Mouse (Mus musculus) liver, embryonic 16.5 days (tissue): Measurements from ENCODE around the gene Catsperd. TPM values are rescaled to one million over a fixed set of nuclear protein-coding genes. Genes with fewer than 3 reads are reported as not detected.

Experiments used
- ATAC-seq: fragments of 200-750 bp; cut with Nextera tagmentation; 2 replicates; pipeline ENCODE4 v1.8.0; 2017; ENCODE audit warnings: low read depth, mild to moderate bottlenecking, moderate number of reproducible peaks, moderate library complexity
- H3K27ac ChIP-seq: fragments of 300-500 bp; sonication (generic); 2 replicates; pipeline ENCODE4 v1.5.1; 2014; ENCODE audit warnings: mild to moderate bottlenecking, low read length
- H3K27me3 ChIP-seq: fragments of 300-500 bp; sonication (generic); 2 replicates; pipeline ENCODE4 v1.6.1; 2014; ENCODE audit warnings: low read depth, low read length, mixed read lengths; ENCODE audit not compliant: control insufficient read depth, insufficient read depth
- H3K36me3 ChIP-seq: fragments of 300-500 bp; sonication (generic); 2 replicates; pipeline ENCODE4 v1.6.1; 2014; ENCODE audit warnings: mild to moderate bottlenecking; ENCODE audit not compliant: control insufficient read depth, insufficient read depth
- H3K4me1 ChIP-seq: fragments of 300-500 bp; sonication (generic); 2 replicates; pipeline ENCODE4 v1.6.1; 2014; ENCODE audit warnings: low read depth, low read length, mixed read lengths; ENCODE audit not compliant: control insufficient read depth
- H3K4me2 ChIP-seq: fragments of 300-500 bp; sonication (generic); 2 replicates; pipeline ENCODE4 v1.6.1; 2014; ENCODE audit warnings: low read depth, low read length, mixed read lengths
- H3K4me3 ChIP-seq: fragments of 300-500 bp; sonication (generic); 2 replicates; pipeline ENCODE4 v1.5.1; 2014; ENCODE audit warnings: low read depth, mild to moderate bottlenecking, low read length
- H3K9ac ChIP-seq: fragments of 300-500 bp; sonication (generic); 2 replicates; pipeline ENCODE4 v1.6.1; 2014; ENCODE audit warnings: low read depth, low read length
- H3K9me3 ChIP-seq: fragments of 300-500 bp; sonication (generic); replicated peaks from 2 replicates; pipeline ENCODE4 v1.6.1; 2016; ENCODE audit warnings: low read length; ENCODE audit not compliant: control insufficient read depth
- WGBS: fragments of 180-500 bp; shearing (Covaris S2); extraction: QIAGEN DNeasy Blood & Tissue Kit; methylation state at CpG from one replicate; pipeline ENCODE4 v1.1.7; 2014; ENCODE audit not compliant: insufficient replicate concordance; 5-methylcytosine and 5-hydroxymethylcytosine counted together
- polyA plus RNA-seq: library from polyadenylated mRNA; unstranded; fragments of >200 nt; fragmentation: Nextera tagmentation; extraction: Ambion mirVana; gene quantifications from 2 replicates; pipeline ENCODE4 v1.2.1, GENCODE M21; 2015

Gene Catsperd
- polyA plus RNA-seq = 0.21 and 0.33 TPM in 2 replicates

- WGBS = 11% methylated on average over 26 of the region's 26 CpGs
- peak within 1 kb of the TSS; percentile 81 for H3K4me3 ChIP-seq
- H3K27me3 ChIP-seq = no peaks in the 10 kb centered on the region
- no peak for ATAC-seq
- H3K4me2 ChIP-seq = peak within 1 kb of the TSS; percentile 96
- peaks cover 25% of the 10 kb centered on the region for H3K4me1 ChIP-seq
- H3K9ac ChIP-seq = no peak within 1 kb of the TSS
- H3K36me3 ChIP-seq = peaks cover 2% of the 10 kb centered on the region; the same call in 1 of the 2 replicates
- no peaks in the 10 kb centered on the region for H3K9me3 ChIP-seq
- H3K27ac ChIP-seq = peak within 1 kb of the TSS; percentile 49
Measured at GRCm38 (mm10) chr17:56627530-56628277, at the start of gene Catsperd. Catsperd (plus strand) TSS chr17:56628143.

- WGBS = 36% methylated on average over 1 of the region's 1 CpGs
- no peak for ATAC-seq
- Histone ChIP-seq H3K9me3 (no peaks in the 10 kb centered on the region), H3K4me3 (peak overlapping the region; percentile 96), H3K4me1 (peaks cover 36% of the 10 kb centered on the region), H3K27ac (peak overlapping the region; percentile 97), H3K27me3 (no peaks in the 10 kb centered on the region), H3K9ac (peak overlapping the region; percentile 96), H3K4me2 (peak overlapping the region; percentile 86), H3K36me3 (peaks cover 43% of the 10 kb centered on the region)
Measured at GRCm38 (mm10) chr17:56583071-56583470, 44.9 kb upstream of the Catsperd start.

- peak overlapping the region; percentile 97 for H3K27ac ChIP-seq
- H3K9me3 ChIP-seq = no peaks in the 10 kb centered on the region
- peak overlapping the region; percentile 86 for H3K4me2 ChIP-seq
- H3K4me1 ChIP-seq = peaks cover 36% of the 10 kb centered on the region
- WGBS = under 1% methylated on average over 33 of the region's 33 CpGs
- ATAC-seq = no peak; the same call in 1 of the 2 replicates
- peak overlapping the region; percentile 96 for H3K4me3 ChIP-seq
- peak overlapping the region; percentile 96 for H3K9ac ChIP-seq
- no peaks in the 10 kb centered on the region for H3K27me3 ChIP-seq
- H3K36me3 ChIP-seq = peaks cover 43% of the 10 kb centered on the region
Measured at GRCm38 (mm10) chr17:56583611-56584256, 44.2 kb upstream of the Catsperd start.

GRCm38 (mm10) chr17:56584257-56585130, 43.4 kb upstream of the Catsperd start, which contains the start of the genes Safb2 and Safb:
Safb2 (minus strand) TSS chr17:56584585.
Safb (plus strand) TSS chr17:56584825.
- Histone ChIP-seq H3K4me1 (peaks cover 36% of the 10 kb centered on the region), H3K9ac (peak within 1 kb of the TSS; percentile 96), H3K4me2 (peak within 1 kb of the TSS; percentile 86), H3K27me3 (no peaks in the 10 kb centered on the region), H3K4me3 (peak within 1 kb of the TSS; percentile 96), H3K27ac (peak within 1 kb of the TSS; percentile 97), H3K9me3 (no peaks in the 10 kb centered on the region), H3K36me3 (peaks cover 40% of the 10 kb centered on the region)
- ATAC-seq = peak; percentile 92
- under 1% methylated on average over 93 of the region's 101 CpGs for WGBS

DNA sequence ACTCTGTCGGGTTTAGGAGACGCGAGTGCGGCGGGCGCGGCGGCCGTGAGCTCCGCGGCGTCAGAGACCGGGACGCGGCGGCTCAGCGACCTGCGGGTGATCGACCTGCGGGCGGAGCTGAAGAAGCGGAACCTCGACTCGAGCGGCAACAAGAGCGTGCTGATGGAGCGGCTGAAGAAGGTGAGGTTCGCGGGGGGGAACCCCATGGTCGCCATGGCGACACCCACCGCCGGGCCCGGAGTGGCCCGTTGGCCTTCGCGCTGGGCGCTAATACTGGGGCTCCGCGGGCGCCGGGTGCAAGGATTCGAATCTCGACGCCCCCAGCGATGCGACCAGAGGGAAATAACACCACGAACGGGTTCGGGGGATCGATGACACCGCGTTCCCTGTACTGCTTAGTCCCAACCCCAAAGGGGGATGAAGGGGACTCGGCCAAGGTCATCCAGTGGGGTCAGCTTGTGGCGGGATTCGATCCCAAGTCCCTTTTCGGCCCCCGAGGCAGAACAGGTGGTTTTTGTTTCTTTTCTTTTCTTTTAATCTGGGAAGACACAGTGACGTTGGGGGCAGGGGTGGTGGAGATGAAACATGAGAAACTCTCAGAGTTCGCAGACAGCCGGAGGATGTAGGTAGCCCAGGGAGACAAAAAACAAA, 42.6 kb upstream of the Catsperd start:
- Histone ChIP-seq H3K4me1 (peaks cover 36% of the 10 kb centered on the region), H3K9me3 (no peaks in the 10 kb centered on the region), H3K4me2 (peak overlapping the region; percentile 86), H3K27ac (peak overlapping the region; percentile 97), H3K27me3 (no peaks in the 10 kb centered on the region), H3K4me3 (peak overlapping the region; percentile 96), H3K9ac (peak overlapping the region; percentile 93), H3K36me3 (peaks cover 40% of the 10 kb centered on the region)
- ATAC-seq = peak; percentile 8; the same call in 1 of the 2 replicates
- WGBS = under 1% methylated on average over 61 of the region's 61 CpGs

GRCm38 (mm10) chr17:56587773-56588172, 40.2 kb upstream of the Catsperd start:
- no peak overlapping the region for H3K4me2 ChIP-seq
- H3K9ac ChIP-seq = no peak overlapping the region
- no peak overlapping the region for H3K27ac ChIP-seq
- no peaks in the 10 kb centered on the region for H3K9me3 ChIP-seq
- 90% methylated on average over 1 of the region's 1 CpGs for WGBS
- no peaks in the 10 kb centered on the region for H3K27me3 ChIP-seq
- H3K4me1 ChIP-seq = peaks cover 23% of the 10 kb centered on the region
- H3K36me3 ChIP-seq = peaks cover 41% of the 10 kb centered on the region
- no peak overlapping the region for H3K4me3 ChIP-seq
- ATAC-seq = no peak

- ATAC-seq = no peak
- 91% methylated on average over 4 of the region's 4 CpGs for WGBS
- H3K9me3 ChIP-seq = no peaks in the 10 kb centered on the region
- H3K9ac ChIP-seq = no peak overlapping the region
- peaks cover 51% of the 10 kb centered on the region for H3K36me3 ChIP-seq
- H3K4me3 ChIP-seq = no peak overlapping the region
- peaks cover 17% of the 10 kb centered on the region for H3K4me1 ChIP-seq
- H3K4me2 ChIP-seq = no peak overlapping the region
- H3K27ac ChIP-seq = no peak overlapping the region
- no peaks in the 10 kb centered on the region for H3K27me3 ChIP-seq
Measured at GRCm38 (mm10) chr17:56588921-56589320, 39.0 kb upstream of the Catsperd start.

DNA sequence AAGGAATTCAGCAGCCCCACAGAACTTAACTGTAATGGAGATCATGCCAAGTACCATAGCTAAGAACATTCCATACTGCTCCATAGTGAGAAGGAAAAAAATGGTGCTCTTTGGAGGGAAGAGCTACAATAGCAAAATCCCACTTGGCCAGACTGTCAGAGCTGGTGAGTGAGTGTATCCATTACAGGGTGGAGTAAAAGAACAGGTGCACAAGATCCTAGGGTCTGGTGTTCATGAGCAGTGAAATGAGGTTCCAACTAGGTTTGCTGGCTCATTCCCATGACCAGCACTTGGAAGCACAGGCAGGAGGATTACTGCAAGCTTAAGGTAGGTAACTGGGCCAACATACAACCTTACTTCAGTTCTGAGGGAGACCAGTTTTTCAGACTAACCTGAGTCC, 35.4 kb upstream of the Catsperd start:
- no peak for ATAC-seq
- Histone ChIP-seq H3K36me3 (peaks cover 83% of the 10 kb centered on the region), H3K4me2 (no peak overlapping the region), H3K4me3 (no peak overlapping the region), H3K27me3 (no peaks in the 10 kb centered on the region), H3K9ac (no peak overlapping the region), H3K9me3 (no peaks in the 10 kb centered on the region), H3K27ac (no peak overlapping the region), H3K4me1 (no peaks in the 10 kb centered on the region; the same call in 1 of the 2 replicates)
